Mouse (Mus musculus) inflammation-experienced regulatory T-cells (primary cell): Measurements from ENCODE around the gene Rap1gap2. TPM values are rescaled to one million over a fixed set of nuclear protein-coding genes. Genes with fewer than 3 reads are reported as not detected.

Experiments used
- polyA plus RNA-seq, 2 experiments: library from polyadenylated mRNA; unstranded; fragments of 100-300 nt; shearing (Covaris generic); gene quantifications; one replicate each; pipeline ENCODE4 v1.2.1; 2017

Rap1gap2 gene
- 1 to 10 TPM; 4.6 to 9.9 TPM for polyA plus RNA-seq

GRCm38 (mm10) chr11:74610545-74611176 is at the start of gene Rap1gap2:
TSS of gene Rap1gap2 (minus strand) at chr11:74610915.

GRCm38 (mm10) chr11:74649095-74649646 is 38.5 kb upstream of the Rap1gap2 start, which contains the start of gene Cluh:
TSS of gene Cluh (plus strand) at chr11:74649495.

GRCm38 (mm10) chr11:74619201-74619955 is 8.7 kb upstream of the Rap1gap2 start, which contains the start of gene Ccdc92b:
TSS of gene Ccdc92b (plus strand) at chr11:74619605.

GRCm38 (mm10) chr11:74361769-74362168 is 248.9 kb downstream of the Rap1gap2 start, which contains the start of gene Olfr412:
TSS of gene Olfr412 (plus strand) at chr11:74362069.

GRCm38 (mm10) chr11:74352550-74352949 is 258.2 kb downstream of the Rap1gap2 start, which contains the start of gene Olfr411:
TSS of gene Olfr411 (minus strand) at chr11:74352650.

GRCm38 (mm10) chr11:74337931-74338330 is 272.8 kb downstream of the Rap1gap2 start, which contains the start of gene Olfr410:
TSS of gene Olfr410 (minus strand) at chr11:74338031.

Other genes with a start within 250 kb of the Rap1gap2 start
- not detected for gene Olfr412, start 248.8 kb downstream of the Rap1gap2 start, polyA plus RNA-seq
- gene Ccdc92b, start 8.7 kb upstream of the Rap1gap2 start, polyA plus RNA-seq: under 1 TPM in 1 of 2 experiments, not detected in 1; 0.82 TPM
- 10 to 100 TPM; 26.8 to 35.6 TPM for gene Cluh, start 38.6 kb upstream of the Rap1gap2 start, polyA plus RNA-seq
- gene Pafah1b1, start 113.8 kb upstream of the Rap1gap2 start, polyA plus RNA-seq: 10 to 100 TPM; 65.4 to 77.3 TPM
- gene Mettl16, start 159.9 kb upstream of the Rap1gap2 start, polyA plus RNA-seq: 10 to 100 TPM; 40.0 to 41.2 TPM
- gene Mnt, start 220.0 kb upstream of the Rap1gap2 start, polyA plus RNA-seq: 1 to 10 TPM; 7.8 to 8.9 TPM